Mouse (Mus musculus): ENCODE measurements around the gene Apoc4. TPM values are rescaled to one million over a fixed set of nuclear protein-coding genes. Genes with fewer than 3 reads are reported as not detected.

The Apoc4 gene
- total RNA-seq (2021), result not detected

GRCm38 (mm10) chr7:19681202-19681694 is at the start of gene Apoc4, which contains the start of gene Gm44805:
Gene Apoc4 (minus strand): TSS chr7:19681479.
Gene Gm44805 (minus strand): TSS chr7:19681423.
- DNase-seq, result no peak
- intact Hi-C loops (cut with DNase I), result no loop called here

DNA sequence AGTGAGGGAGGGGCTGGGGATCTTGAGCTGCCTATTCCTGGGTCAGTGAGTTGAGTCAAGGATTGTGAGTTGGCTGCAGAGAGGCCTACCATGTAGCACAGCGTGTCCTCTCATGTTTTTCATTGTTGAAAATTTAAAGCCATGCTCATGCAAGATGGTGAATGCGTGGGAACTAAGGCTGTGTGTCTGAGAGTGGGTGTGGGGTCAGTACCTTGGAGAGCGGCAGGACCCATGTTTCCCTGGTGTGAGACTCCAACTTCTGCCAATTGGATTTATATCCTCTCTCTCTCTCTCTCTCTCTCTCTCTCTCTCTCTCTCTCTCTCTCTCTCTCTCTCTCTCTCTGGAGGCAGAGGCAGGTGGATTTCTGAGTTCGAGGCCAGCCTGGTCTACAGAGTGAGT is 45.3 kb upstream of the Apoc4 start:
- intact Hi-C loops (cut with DNase I), result no loop called here
- no peak for DNase-seq

DNA sequence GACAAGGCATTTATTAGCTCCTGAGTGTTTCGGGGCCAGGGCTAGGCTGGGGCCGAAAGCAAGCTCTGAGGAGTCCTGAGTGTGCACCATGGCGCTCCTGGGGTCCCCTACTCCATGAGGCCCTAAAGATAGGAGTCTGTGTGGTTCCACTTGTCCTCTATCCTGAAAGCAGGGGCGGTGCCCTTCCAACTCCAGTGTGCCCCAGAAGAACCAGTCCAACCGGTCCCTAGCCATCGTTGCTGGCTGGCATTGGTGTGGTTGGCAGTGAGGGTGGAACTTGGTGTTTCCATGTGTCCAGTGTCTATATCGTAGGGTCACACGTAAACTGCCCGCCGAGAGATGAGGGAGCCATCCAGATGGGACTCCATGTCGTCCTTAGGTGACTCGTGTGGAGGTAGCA is 42.9 kb upstream of the Apoc4 start:
- no peak for DNase-seq
- intact Hi-C loops (cut with DNase I), result no loop called here

DNA sequence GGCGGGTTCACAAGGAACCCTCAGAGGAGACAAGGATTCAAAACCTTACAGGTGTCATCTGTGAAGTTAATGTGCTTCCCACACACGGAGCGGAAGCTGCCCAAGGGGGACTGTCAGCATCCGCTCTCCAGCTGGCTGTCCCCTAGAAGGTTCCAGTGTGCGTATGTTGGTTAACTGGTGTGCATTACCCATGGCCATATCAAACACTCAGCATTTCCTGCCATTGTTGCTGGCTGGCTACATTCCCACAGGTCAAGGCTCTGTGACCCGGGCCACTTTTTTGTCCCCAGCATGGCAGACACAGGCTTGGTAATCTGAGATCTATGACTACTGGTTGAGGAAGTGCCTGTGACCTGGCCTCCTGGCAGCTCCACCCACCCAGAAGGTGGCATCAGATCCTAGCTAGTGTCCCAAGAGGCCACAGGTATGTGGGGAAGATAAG is 41.5 kb upstream of the Apoc4 start:
- DNase-seq, result no peak
- intact Hi-C loops (cut with DNase I), result no loop called here

DNA sequence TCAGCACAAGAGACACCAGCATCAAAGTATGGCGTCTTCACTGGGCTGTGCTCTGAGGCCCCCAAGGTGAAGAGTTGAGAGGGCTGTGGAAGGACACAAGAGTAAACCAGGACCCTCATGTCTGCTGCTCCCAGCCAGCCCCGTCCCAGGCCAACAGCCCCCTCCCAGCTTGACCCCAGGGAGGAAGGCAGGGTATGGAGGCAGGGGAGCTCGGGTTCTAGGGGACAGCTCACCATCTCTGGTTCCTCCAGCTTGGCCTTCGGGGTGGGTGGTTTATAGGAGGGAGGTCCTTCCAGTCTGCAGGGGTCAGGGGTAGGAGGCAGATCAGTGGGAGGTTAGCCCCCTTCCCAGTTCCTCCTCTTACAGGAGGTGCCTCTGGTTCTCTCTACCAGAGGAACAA is 37.9 kb upstream of the Apoc4 start:
- no peak for DNase-seq
- intact Hi-C loops (cut with DNase I), result no loop called here

DNA sequence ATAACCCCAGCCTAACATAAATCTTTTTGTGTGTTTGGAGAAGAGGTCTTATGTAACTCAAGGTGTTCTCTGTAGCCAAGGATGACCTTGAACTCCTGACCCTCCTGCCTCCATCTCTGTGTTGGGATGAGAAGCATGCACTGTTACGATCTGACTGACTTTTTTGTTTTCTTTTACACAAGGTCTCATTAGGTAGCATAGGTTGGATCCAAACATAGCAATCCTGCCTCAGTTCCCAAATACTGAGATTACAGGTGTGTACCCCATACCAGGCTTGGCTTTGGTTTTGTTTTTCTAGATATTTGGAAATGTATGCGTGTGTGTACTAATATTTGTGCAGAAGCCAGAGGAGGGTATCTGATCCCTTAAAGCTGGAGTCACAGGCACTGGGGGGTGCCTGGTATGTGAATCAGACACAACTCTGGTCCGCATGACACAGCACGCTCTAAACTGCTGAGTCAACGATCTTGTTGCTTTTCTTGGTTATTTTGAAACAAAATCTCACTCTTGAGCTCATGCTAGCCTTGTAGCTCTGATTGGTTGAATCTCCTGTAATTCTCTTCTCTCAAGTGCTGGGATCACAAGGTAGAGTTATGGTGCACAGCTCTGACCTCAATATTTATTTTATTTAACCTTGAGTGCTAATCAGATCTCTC is 37.1 kb upstream of the Apoc4 start:
- DNase-seq, result no peak
- intact Hi-C loops (cut with DNase I), result no loop called here

- DNase-seq, result no peak
- intact Hi-C loops (cut with DNase I), result no loop called here
Measured at GRCm38 (mm10) chr7:19717346-19717745, 36.1 kb upstream of the Apoc4 start.

GRCm38 (mm10) chr7:19716822-19717221 is 35.5 kb upstream of the Apoc4 start:
- DNase-seq, result no peak
- intact Hi-C loops (cut with DNase I), result no loop called here

DNA sequence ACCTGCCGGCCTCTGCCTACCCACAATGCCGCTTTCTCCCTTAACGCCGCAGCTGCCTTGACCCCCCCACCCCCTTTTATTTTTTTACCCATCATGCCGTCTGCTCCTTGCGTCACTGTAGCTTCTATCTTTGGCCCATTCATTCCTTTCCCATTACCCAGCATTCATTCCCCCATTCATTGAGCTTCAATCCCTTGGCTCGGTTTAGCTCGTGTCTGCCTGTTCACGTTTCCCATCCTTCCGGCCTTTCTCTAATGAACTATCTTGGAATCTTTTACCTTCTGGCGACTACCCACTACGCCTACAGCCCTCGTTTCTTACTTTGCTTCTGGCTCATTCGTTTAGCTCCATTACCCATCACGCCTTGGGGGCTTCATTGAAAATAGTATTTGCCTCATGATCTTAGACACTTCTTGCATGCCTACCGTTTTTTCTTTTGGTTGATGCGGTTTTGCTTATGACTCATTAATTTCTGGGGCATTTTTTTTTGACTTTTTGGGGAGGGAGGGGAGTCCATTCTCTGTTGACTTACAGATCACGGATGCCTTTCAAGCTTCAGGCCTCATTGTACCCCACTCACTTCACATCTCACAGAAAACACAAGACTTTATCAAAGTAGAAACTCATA is 34.9 kb upstream of the Apoc4 start:
- intact Hi-C loops (cut with DNase I), result no loop called here
- no peak for DNase-seq

DNA sequence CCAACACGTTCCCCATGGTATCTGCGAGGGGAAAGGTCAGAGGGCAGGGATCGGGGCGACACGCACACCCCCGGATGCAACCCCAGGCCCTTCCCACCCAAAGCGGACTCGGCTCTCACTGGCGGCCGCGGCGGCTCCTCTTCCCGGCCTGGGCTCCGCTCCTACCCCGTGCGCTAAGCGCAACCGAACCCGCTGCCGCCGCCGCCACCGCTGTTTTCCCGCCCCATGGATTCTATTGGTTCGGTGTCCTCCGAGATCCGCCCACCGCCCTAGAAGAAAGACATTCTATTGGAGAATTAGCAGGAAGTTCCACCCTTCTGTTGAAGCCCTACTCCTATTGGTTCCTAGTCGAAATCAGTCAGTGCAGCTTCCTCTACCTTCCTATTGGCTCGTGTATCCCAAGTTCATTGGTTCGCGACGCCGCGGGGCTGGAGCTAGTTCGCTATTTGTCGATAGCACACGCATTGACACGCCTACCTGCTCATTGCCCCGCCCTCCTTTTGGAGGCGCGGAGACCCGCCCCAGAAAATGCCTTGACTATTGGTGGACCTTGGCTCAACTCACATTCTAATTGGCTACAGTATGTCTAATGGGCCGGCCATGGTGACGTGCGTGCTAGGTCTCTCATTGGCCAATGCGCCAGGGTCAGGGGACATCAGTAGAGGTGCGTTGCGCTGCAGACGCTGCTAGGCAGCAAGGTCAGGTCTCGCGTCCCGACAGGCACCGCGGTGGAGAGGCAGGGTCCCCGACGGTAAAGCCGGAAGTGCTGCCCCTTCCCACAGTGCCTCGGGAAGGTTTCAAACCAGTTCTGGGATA is 34.2 kb upstream of the Apoc4 start, which contains the start of gene Tomm40:
TSS of gene Tomm40 (minus strand) at position 200 of the 816 bp plus-strand sequence.
- peak; percentile 99 for DNase-seq
- intact Hi-C loops (cut with DNase I), result no loop called here

- no peak for DNase-seq
- intact Hi-C loops (cut with DNase I), result no loop called here
Measured at GRCm38 (mm10) chr7:19714836-19715235, 33.6 kb upstream of the Apoc4 start.

DNA sequence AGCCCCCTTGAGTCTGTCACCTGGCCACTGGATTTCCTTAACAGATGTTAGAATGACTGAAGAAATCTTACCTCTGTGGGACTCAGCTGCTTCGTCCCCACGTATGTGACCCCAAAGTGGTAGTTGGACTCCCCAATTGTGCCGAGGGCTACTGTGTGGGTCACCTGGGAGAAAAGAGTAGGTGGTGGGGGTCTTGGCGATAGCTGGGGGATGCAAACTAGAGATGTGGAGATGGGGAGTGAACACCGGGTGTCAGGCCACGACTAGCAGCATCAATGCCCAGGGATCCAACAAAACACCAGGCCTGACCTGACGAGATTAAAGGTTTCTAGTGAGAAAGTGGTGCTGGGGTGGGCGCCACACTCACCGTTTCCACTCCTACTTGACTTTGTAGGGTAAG is 32.3 kb upstream of the Apoc4 start:
- intact Hi-C loops (cut with DNase I), result no loop called here
- no peak for DNase-seq

DNA sequence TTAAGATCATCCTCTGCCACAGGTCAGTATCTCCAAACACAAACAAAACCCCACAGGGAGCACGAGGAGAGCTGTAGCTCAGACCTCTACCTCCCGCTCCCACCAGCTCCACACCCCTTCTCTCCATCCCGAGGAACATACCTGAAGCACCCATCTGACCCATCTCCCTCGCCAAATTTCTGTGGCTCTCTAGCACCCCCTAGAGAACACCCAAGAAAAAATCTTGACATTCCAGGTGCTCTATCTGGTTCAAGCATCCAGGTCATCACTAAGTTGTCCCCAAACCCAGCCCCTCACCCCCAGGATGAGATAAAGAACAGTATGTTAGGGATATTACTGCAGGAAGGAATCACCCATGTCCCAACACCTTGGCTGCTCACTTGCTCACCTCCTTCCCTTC is 31.9 kb upstream of the Apoc4 start:
- no peak for DNase-seq
- intact Hi-C loops (cut with DNase I), result no loop called here

GRCm38 (mm10) chr7:19712414-19712813 is 31.1 kb upstream of the Apoc4 start:
- intact Hi-C loops (cut with DNase I), result no loop called here
- no peak for DNase-seq

DNA sequence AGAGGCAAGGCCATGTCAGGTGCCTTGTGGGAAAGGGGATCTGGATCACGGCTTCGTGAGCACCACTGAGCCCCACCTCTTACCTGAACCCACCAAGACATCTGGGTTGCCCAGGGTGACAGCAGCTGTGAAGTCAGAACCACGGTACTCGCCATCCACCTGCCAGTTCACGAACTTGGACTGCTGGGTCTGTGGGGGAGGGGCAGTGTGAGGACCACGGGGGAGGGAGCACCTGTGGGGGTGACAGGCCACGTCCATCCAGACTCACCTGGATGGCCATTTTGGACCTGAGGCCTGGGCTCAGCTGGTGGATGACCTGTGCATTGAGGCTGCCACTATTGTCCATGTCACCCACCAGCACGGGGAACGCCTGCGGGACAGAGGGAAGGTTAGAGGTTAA is 29.4 kb upstream of the Apoc4 start:
- intact Hi-C loops (cut with DNase I), result no loop called here
- DNase-seq, result no peak

DNA sequence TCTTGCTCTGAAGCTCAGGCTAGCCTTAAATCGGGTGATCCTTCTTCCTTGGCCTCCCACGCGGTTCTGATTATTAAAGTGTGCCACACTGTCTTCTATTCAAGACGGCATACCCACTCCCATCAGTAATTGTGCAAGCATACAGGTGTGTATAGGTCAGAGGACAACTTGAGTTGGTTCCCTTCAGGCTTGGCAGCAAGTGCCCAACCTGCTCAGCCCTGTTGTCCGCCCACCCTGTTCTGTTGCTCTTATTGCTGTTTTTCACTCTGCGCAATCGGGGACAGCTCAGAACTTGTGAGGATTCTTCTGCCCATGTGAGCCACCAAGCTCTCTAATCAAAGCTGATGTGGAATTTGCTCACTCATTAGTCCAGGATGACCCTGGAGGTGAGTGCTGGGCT is 24.0 kb upstream of the Apoc4 start:
- intact Hi-C loops (cut with DNase I), result loop anchor here (10.0 kb wide), 1 partner anchor 300 kb away; the partner anchor contains the start of genes Ckm and Klc3
- DNase-seq, result no peak

DNA sequence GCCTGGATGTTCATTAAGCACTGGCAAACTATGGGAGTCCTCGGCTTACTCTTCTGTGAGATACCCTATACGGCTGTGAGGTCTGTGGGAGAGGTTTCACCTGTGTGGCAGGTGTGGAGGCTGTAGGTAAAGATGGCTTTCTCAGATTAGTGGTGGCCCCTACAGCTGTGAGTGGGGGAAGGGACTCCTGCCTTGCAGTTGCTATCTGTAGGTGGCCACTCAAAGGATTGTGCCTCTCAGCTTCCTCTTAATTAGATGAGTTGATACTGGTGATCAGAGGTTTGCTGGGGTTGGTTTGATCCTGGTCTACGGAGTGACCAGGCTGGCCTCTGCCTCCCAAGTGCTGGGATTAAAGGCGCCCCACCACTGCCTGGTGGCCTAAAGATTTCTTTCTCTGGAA is 23.2 kb upstream of the Apoc4 start:
- no peak for DNase-seq
- intact Hi-C loops (cut with DNase I), result loop anchor here (10.0 kb wide), 1 partner anchor 300 kb away; the partner anchor contains the start of genes Ckm and Klc3

DNA sequence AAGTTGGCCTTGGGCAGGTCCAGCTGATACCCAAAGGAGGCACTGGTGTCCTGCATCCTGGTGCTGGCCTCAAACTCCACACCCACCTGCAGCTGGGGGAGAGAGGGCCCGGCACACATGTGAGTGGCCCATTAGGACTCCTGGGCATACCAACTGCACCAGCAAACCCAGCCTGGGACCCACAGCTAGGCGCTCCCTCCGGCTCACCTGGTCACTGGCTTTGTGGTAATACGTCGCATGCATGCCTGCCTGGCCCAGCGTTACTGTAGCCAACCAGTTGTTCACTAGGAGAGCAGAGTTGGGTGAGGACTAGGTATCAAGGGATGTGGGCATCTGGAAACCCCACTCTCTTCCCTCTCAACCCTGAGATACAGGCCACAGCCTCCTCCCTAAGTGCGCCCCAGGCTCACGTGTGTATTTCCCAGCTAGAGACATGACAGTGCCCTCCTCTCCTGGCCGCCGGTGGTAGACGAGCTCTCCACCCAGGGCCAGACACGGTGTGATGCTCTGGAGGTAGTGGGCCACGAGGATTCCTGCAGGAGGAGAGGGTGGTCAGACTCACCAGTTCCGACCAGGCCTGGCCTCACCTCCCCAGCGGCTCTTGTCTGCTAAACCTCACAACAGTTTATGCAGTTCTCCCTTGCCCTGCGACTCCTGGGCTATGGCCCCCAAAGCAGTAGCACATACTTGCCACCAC is 21.7 kb upstream of the Apoc4 start:
- intact Hi-C loops (cut with DNase I), result loop anchor here (10.0 kb wide), 1 partner anchor 298 kb away; the partner anchor contains the start of genes Ckm and Klc3
- no peak for DNase-seq

GRCm38 (mm10) chr7:19701069-19701761 is 19.9 kb upstream of the Apoc4 start:
- intact Hi-C loops (cut with DNase I), result loop anchor here (1.0 to 10.0 kb wide), 2 partner anchors 34 to 296 kb away; partner anchors contain the start of genes Ckm and Klc3
- peak; percentile 73 for DNase-seq
